Mouse (Mus musculus) MEL (cell line): ENCODE data around the gene Nme9. TPM values are rescaled to one million over a fixed set of nuclear protein-coding genes. Genes with fewer than 3 reads are reported as not detected.

Source experiments
- DNase-seq: peaks from one replicate; pipeline ENCODE4 v3.0.0; 2011; ENCODE audit warnings: low read depth, low spot score
- H3K27ac ChIP-seq: 2 replicates; pipeline ENCODE4 v1.5.1; 2012; ENCODE audit warnings: low read depth, mild to moderate bottlenecking, control low read depth, low read length, moderate library complexity; ENCODE audit not compliant: control insufficient read depth
- H3K27me3 ChIP-seq, 2 experiments: fragments of 150-350 bp in 1 of 2; sonication (generic) in 1 of 2; 2 replicates each; pipeline ENCODE4 v1.6.1; 2012; ENCODE audit warnings: low read length in 2 of 2, mild to moderate bottlenecking in 2 of 2, improper control_type of control experiment in 1 of 2, moderate library complexity in 1 of 2; ENCODE audit not compliant: insufficient read depth in 2 of 2, control insufficient read depth in 1 of 2
- H3K36me3 ChIP-seq, 2 experiments: 2 replicates each; pipeline ENCODE4 v1.6.1; 2012 to 2014; ENCODE audit warnings: low read length in 2 of 2, improper control_type of control experiment in 1 of 2, inconsistent platforms in 1 of 2, mild to moderate bottlenecking in 1 of 2; ENCODE audit not compliant: insufficient read depth in 2 of 2, control insufficient read depth in 1 of 2
- H3K4me1 ChIP-seq, 2 experiments: fragments of 150-350 bp in 1 of 2; sonication (generic) in 1 of 2; 2 replicates each; pipeline ENCODE4 v1.6.1; 2012; ENCODE audit warnings: low read length in 2 of 2, improper control_type of control experiment in 1 of 2, mild to moderate bottlenecking in 1 of 2; ENCODE audit not compliant: insufficient read depth in 2 of 2, control insufficient read depth in 1 of 2
- H3K4me3 ChIP-seq, 2 experiments: fragments of 150-350 bp in 1 of 2; sonication (generic) in 1 of 2; 2 replicates each; pipeline ENCODE4 v1.5.1; 2012; ENCODE audit warnings: low read depth in 2 of 2, low read length in 2 of 2, mild to moderate bottlenecking in 2 of 2, moderate library complexity in 2 of 2, control low read depth in 1 of 2, improper control_type of control experiment in 1 of 2; ENCODE audit not compliant: control insufficient read depth in 1 of 2, insufficient read depth in 1 of 2
- H3K79me2 ChIP-seq: 2 replicates; pipeline ENCODE4 v1.6.1; 2012; ENCODE audit warnings: mild to moderate bottlenecking, low read length, moderate library complexity; ENCODE audit not compliant: control insufficient read depth, poor library complexity, insufficient read depth
- H3K9ac ChIP-seq: 2 replicates; pipeline ENCODE4 v1.6.1; 2012; ENCODE audit warnings: low read depth, mild to moderate bottlenecking, control low read depth, low read length, moderate library complexity; ENCODE audit not compliant: control insufficient read depth, poor library complexity, severe bottlenecking
- H3K9me3 ChIP-seq: fragments of 150-350 bp; sonication (generic); replicated peaks from 2 replicates; pipeline ENCODE4 v1.6.1; 2012; ENCODE audit warnings: mild to moderate bottlenecking, low read length, improper control_type of control experiment, moderate library complexity; ENCODE audit not compliant: insufficient read depth
- BHLHE40 ChIP-seq: IDR thresholded peaks from 2 replicates; pipeline ENCODE4 v1.6.1; 2012; ENCODE audit warnings: low read depth, mild to moderate bottlenecking, inconsistent platforms, low read length, improper control_type of control experiment, borderline replicate concordance
- CHD1 ChIP-seq: IDR thresholded peaks from 2 replicates; pipeline ENCODE4 v1.6.1; 2012; ENCODE audit warnings: low read depth, mild to moderate bottlenecking, inconsistent platforms, low read length, improper control_type of control experiment
- CHD2 ChIP-seq: IDR thresholded peaks from 2 replicates; pipeline ENCODE4 v1.6.1; 2011; ENCODE audit warnings: low read length, improper control_type of control experiment
- E2F4 ChIP-seq: IDR thresholded peaks from 2 replicates; pipeline ENCODE4 v1.6.1; 2011; ENCODE audit warnings: low read depth, low read length, improper control_type of control experiment, borderline replicate concordance
- ELF1 ChIP-seq: IDR thresholded peaks from 2 replicates; pipeline ENCODE4 v1.6.1; 2014; ENCODE audit warnings: low read depth, mild to moderate bottlenecking, inconsistent platforms, low read length, improper control_type of control experiment, moderate library complexity
- EP300 ChIP-seq, 2 experiments: IDR thresholded peaks; 2 replicates each; pipeline ENCODE4 v1.6.1; 2011; ENCODE audit warnings: improper control_type of control experiment in 2 of 2, low read length in 2 of 2, low read depth in 1 of 2, mild to moderate bottlenecking in 1 of 2
- GATA1 ChIP-seq: IDR thresholded peaks from 2 replicates; pipeline ENCODE4 v1.6.1; 2011; ENCODE audit warnings: low read depth, low read length, improper control_type of control experiment
- HCFC1 ChIP-seq: IDR thresholded peaks from 2 replicates; pipeline ENCODE4 v1.6.1; 2012; ENCODE audit warnings: low read depth, mild to moderate bottlenecking, inconsistent platforms, low read length, improper control_type of control experiment, moderate library complexity
- JUND ChIP-seq: IDR thresholded peaks from 2 replicates; pipeline ENCODE4 v1.6.1; 2011; ENCODE audit warnings: low read depth, mild to moderate bottlenecking, improper control_type of control experiment, low read length
- KAT2A ChIP-seq: conservative IDR thresholded peaks from 2 replicates; pipeline ENCODE4 v1.6.1; 2012; ENCODE audit warnings: low read depth, low read length, improper control_type of control experiment, inconsistent platforms
- MAX ChIP-seq: IDR thresholded peaks from 2 replicates; pipeline ENCODE4 v1.6.1; 2011; ENCODE audit warnings: low read length, improper control_type of control experiment
- MYC ChIP-seq: IDR thresholded peaks from 2 replicates; pipeline ENCODE4 v1.6.1; 2011; ENCODE audit warnings: low read depth, mild to moderate bottlenecking, low read length, improper control_type of control experiment, moderate library complexity
- NELFE ChIP-seq: IDR thresholded peaks from 2 replicates; pipeline ENCODE4 v1.6.1; 2011; ENCODE audit warnings: low read depth, low read length, improper control_type of control experiment
- NRF1 ChIP-seq: IDR thresholded peaks from 2 replicates; pipeline ENCODE4 v1.6.1; 2014; ENCODE audit warnings: low read depth, mild to moderate bottlenecking, inconsistent platforms, low read length, improper control_type of control experiment, moderate library complexity; ENCODE audit not compliant: poor library complexity, insufficient read depth, severe bottlenecking
- POLR2A ChIP-seq, 2 experiments: IDR thresholded peaks; 2 replicates each; pipeline ENCODE4 v1.6.1; 2011 to 2012; ENCODE audit warnings: low read length in 2 of 2, mild to moderate bottlenecking in 2 of 2, control low read depth in 1 of 2, improper control_type of control experiment in 1 of 2, low read depth in 1 of 2, moderate library complexity in 1 of 2; ENCODE audit not compliant: control insufficient read depth in 1 of 2, insufficient read depth in 1 of 2, poor library complexity in 1 of 2
- POLR2AphosphoS2 ChIP-seq: IDR thresholded peaks from 2 replicates; pipeline ENCODE4 v1.6.1; 2011; ENCODE audit warnings: low read length, improper control_type of control experiment
- POLR2AphosphoS5 ChIP-seq: IDR thresholded peaks from 2 replicates; pipeline ENCODE4 v1.6.1; 2012; ENCODE audit warnings: low read depth, borderline replicate concordance, mild to moderate bottlenecking, inconsistent platforms, low read length, moderate library complexity, mixed read lengths
- RAD21 ChIP-seq: IDR thresholded peaks from 2 replicates; pipeline ENCODE4 v1.6.1; 2011; ENCODE audit warnings: mild to moderate bottlenecking, low read depth, low read length, improper control_type of control experiment
- RCOR1 ChIP-seq: IDR thresholded peaks from 2 replicates; pipeline ENCODE4 v1.6.1; 2012; ENCODE audit warnings: low read depth, mild to moderate bottlenecking, inconsistent platforms, low read length, improper control_type of control experiment
- SIN3A ChIP-seq: IDR thresholded peaks from 2 replicates; pipeline ENCODE4 v1.6.1; 2012; ENCODE audit warnings: low read length, improper control_type of control experiment, inconsistent platforms
- TAL1 ChIP-seq: IDR thresholded peaks from 2 replicates; pipeline ENCODE4 v1.6.1; 2012; ENCODE audit warnings: mild to moderate bottlenecking, inconsistent platforms, low read length, moderate library complexity, mixed read lengths
- USF2 ChIP-seq, 2 experiments: IDR thresholded peaks; 2 replicates each; pipeline ENCODE4 v1.6.1; 2011 to 2012; ENCODE audit warnings: improper control_type of control experiment in 2 of 2, low read length in 2 of 2, borderline replicate concordance in 1 of 2, inconsistent platforms in 1 of 2, low read depth in 1 of 2, mild to moderate bottlenecking in 1 of 2; ENCODE audit not compliant: insufficient read depth in 1 of 2
- ZC3H11A ChIP-seq: IDR thresholded peaks from 2 replicates; pipeline ENCODE4 v1.6.1; 2012; ENCODE audit warnings: low read depth, mild to moderate bottlenecking, inconsistent platforms, low read length, improper control_type of control experiment
- ZKSCAN1 ChIP-seq: IDR thresholded peaks from 2 replicates; pipeline ENCODE4 v1.6.1; 2012; ENCODE audit warnings: low read depth, mild to moderate bottlenecking, inconsistent platforms, low read length, improper control_type of control experiment, moderate library complexity
- ZMIZ1 ChIP-seq: IDR thresholded peaks from 2 replicates; pipeline ENCODE4 v1.6.1; 2012; ENCODE audit warnings: low read depth, mild to moderate bottlenecking, inconsistent platforms, low read length, improper control_type of control experiment, moderate library complexity
- polyA plus RNA-seq, 2 experiments: library from polyadenylated mRNA; stranded (reverse) in 1 of 2; unstranded in 1 of 2; fragments of >175 nt in 1 of 2; fragments of >200 nt in 1 of 2; gene quantifications; 2 replicates each; pipeline versions ENCODE4 v1.2.1 to v1.2.4; 2012; ENCODE audit warnings: low replicate concordance in 2 of 2, low read depth in 1 of 2; ENCODE audit not compliant: insufficient read length in 2 of 2, insufficient read depth in 1 of 2, missing spikeins in 1 of 2
- total RNA-seq: library from RNA; depleted of rRNA; stranded (reverse); fragments of 300-350 nt; gene quantifications from 2 replicates; pipeline ENCODE4 v1.2.3, GENCODE M21; 2012

Gene Nme9
- total and polyA plus RNA-seq, 3 experiments: 0.40 to 0.92 TPM; not detected in 1

GRCm38 (mm10) chr9:99436182-99437030 is 14.9 kb upstream of the Nme9 start:
- Histone ChIP-seq H3K79me2 (no peaks in the 10 kb centered on the region), H3K4me3 (no peak overlapping the region), H3K9me3 (no peaks in the 10 kb centered on the region), H3K27me3 (no peaks in the 10 kb centered on the region; a peak in 1 of 4 replicates), H3K4me1 (no peaks in the 10 kb centered on the region), H3K9ac (no peak overlapping the region), H3K36me3 (no peaks in the 10 kb centered on the region), H3K27ac (no peak overlapping the region)
- no peak for DNase-seq
- TF ChIP-seq ZC3H11A (no peak), SIN3A (no peak), TAL1 (no peak), HCFC1 (no peak), POLR2A (IDR thresholded peaks at IDR 0.05; ENCODE audit: control insufficient read depth in 1 of 2, insufficient read depth in 1 of 2, low read depth in 1 of 2, low read length in 2 of 2, poor library complexity in 1 of 2) (no peak), KAT2A (no peak)

DNA sequence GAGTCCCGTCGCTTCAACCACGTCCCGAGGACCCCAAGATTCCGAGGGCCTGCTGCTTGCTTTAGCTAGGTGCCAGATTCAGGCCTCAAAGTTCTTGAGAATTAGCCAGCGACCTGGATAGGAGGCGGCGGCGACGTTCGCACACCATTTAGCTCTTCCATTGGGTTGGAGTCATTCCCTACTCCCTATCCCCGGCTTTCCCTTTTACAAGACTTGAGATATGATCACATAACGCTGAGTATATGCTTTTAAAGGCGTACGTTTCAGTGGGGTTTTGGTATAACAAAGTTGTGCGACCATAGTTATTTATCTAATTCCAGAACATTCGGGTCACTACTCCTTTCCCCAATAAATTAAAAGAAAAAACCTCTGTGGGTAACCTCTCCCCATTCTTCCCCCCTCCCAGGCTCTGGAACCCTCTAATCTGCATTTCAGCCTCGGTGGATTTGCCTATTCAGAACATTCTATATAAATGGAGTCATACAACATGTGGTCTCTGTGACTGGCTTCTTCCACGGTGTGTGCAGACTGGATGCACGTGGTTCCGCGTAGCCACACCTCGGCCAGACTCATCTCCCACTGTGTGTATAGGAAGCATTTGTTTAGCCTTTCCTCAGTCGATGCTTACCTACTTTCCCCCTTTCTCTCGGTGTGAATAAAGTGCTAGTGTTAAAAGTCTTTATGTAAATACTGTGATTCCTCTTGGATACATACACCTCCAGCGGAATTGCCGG is 14.1 kb upstream of the Nme9 start, which contains the start of gene Mras:
Mras (minus strand) TSS at position 351 of the 734 bp plus-strand sequence.
- Histone ChIP-seq H3K9me3 (no peaks in the 10 kb centered on the region), H3K36me3 (no peaks in the 10 kb centered on the region), H3K4me3 (no peak within 1 kb of the TSS), H3K79me2 (no peaks in the 10 kb centered on the region), H3K9ac (no peak within 1 kb of the TSS), H3K4me1 (no peaks in the 10 kb centered on the region), H3K27ac (no peak within 1 kb of the TSS), H3K27me3 (no peaks in the 10 kb centered on the region)
- no peak for TF ChIP-seq MYC
- TF ChIP-seq POLR2AphosphoS2: no peak
- TF ChIP-seq E2F4: no peak
- no peak for TF ChIP-seq RAD21
- TF ChIP-seq POLR2AphosphoS5: no peak
- TF ChIP-seq EP300 (IDR thresholded peaks at IDR 0.05; ENCODE audit: low read depth in 1 of 2, low read length in 2 of 2): no peak
- TF ChIP-seq MAX: no peak
- no peak for TF ChIP-seq ZKSCAN1
- TF ChIP-seq USF2 (IDR thresholded peaks at IDR 0.05; ENCODE audit: borderline replicate concordance in 1 of 2, insufficient read depth in 1 of 2, low read depth in 1 of 2, low read length in 2 of 2): no peak
- TF ChIP-seq NRF1: no peak
- no peak for TF ChIP-seq BHLHE40
- no peak for TF ChIP-seq SIN3A
- no peak for TF ChIP-seq RCOR1
- TF ChIP-seq JUND: no peak
- no peak for TF ChIP-seq CHD2
- TF ChIP-seq ZMIZ1: no peak
- no peak for TF ChIP-seq GATA1
- no peak for TF ChIP-seq ELF1
- TF ChIP-seq CHD1: no peak
- no peak for TF ChIP-seq NELFE
- no peak for DNase-seq
